Mouse (Mus musculus) hindbrain, embryonic 11.5 days (tissue): ENCODE data around the gene Megf11. TPM values are rescaled to one million over a fixed set of nuclear protein-coding genes. Genes with fewer than 3 reads are reported as not detected.

Source experiments
- ATAC-seq: fragments of 200-750 bp; cut with Nextera tagmentation; 2 replicates; pipeline ENCODE4 v1.8.0; 2017; ENCODE audit warnings: mild to moderate bottlenecking, moderate TSS enrichment, moderate library complexity; ENCODE audit not compliant: low FRiP score
- DNase-seq: peaks from one replicate; pipeline ENCODE4 v3.0.0-alpha.2; 2015; ENCODE audit warnings: low spot score
- H3K27ac ChIP-seq: fragments of 300-500 bp; sonication (generic); 2 replicates; pipeline ENCODE4 v1.5.1; 2014; ENCODE audit warnings: mild to moderate bottlenecking, low read depth, low read length
- H3K27me3 ChIP-seq: fragments of 300-500 bp; sonication (generic); 2 replicates; pipeline ENCODE4 v1.6.1; 2014; ENCODE audit warnings: mild to moderate bottlenecking, low read length, moderate library complexity, mixed read lengths; ENCODE audit not compliant: control insufficient read depth, insufficient read depth
- H3K36me3 ChIP-seq: fragments of 300-500 bp; sonication (generic); 2 replicates; pipeline ENCODE4 v1.6.1; 2014; ENCODE audit warnings: mild to moderate bottlenecking, low read length, moderate library complexity, mixed read lengths; ENCODE audit not compliant: control insufficient read depth, insufficient read depth
- H3K4me1 ChIP-seq: fragments of 300-500 bp; sonication (generic); replicated peaks from 2 replicates; pipeline ENCODE4 v1.6.1; 2014; ENCODE audit warnings: low read length, mixed read lengths; ENCODE audit not compliant: control insufficient read depth, insufficient read depth
- H3K4me2 ChIP-seq: fragments of 300-500 bp; sonication (generic); replicated peaks from 2 replicates; pipeline ENCODE4 v1.6.1; 2014; ENCODE audit warnings: mild to moderate bottlenecking, low read depth, low read length
- H3K4me3 ChIP-seq: fragments of 300-500 bp; sonication (generic); 2 replicates; pipeline ENCODE4 v1.5.1; 2014; ENCODE audit warnings: low read depth, low read length
- H3K9ac ChIP-seq: fragments of 300-500 bp; sonication (generic); 2 replicates; pipeline ENCODE4 v1.6.1; 2014; ENCODE audit warnings: low read depth, low read length
- H3K9me3 ChIP-seq: fragments of 300-500 bp; sonication (generic); 2 replicates; pipeline ENCODE4 v1.6.1; 2016; ENCODE audit warnings: low read length; ENCODE audit not compliant: control insufficient read depth
- WGBS: fragments of 180-500 bp; shearing (Covaris S2); extraction: QIAGEN DNeasy Blood & Tissue Kit; methylation state at CpG from one replicate; pipeline ENCODE4 v1.1.7; 2014; 5-methylcytosine and 5-hydroxymethylcytosine counted together
- polyA plus RNA-seq: library from polyadenylated mRNA; unstranded; fragments of >200 nt; fragmentation: Nextera tagmentation; extraction: Ambion mirVana; gene quantifications from 2 replicates; pipeline ENCODE4 v1.2.1, GENCODE M21; 2014

Gene Megf11
- polyA plus RNA-seq, 1 experiment from 2014 or later: 5.0 TPM

- H3K4me2 ChIP-seq: no peak overlapping the region
- no peak overlapping the region for H3K4me3 ChIP-seq
- peaks cover 11% of the 10 kb centered on the region for H3K4me1 ChIP-seq
- no peaks in the 10 kb centered on the region for H3K9me3 ChIP-seq
- no peak overlapping the region for H3K27ac ChIP-seq
- no peak for ATAC-seq
- no peak overlapping the region for H3K9ac ChIP-seq
- peaks cover 38% of the 10 kb centered on the region for H3K27me3 ChIP-seq
- WGBS: 50% methylated on average over 10 of the region's 10 CpGs
- H3K36me3 ChIP-seq: no peaks in the 10 kb centered on the region
- no peak for DNase-seq
Measured at GRCm38 (mm10) chr9:64383021-64383788, 2.2 kb upstream of the Megf11 start.

- Histone ChIP-seq H3K4me3 (peak overlapping the region; percentile 65), H3K4me2 (peak overlapping the region; percentile 100), H3K9me3 (no peaks in the 10 kb centered on the region), H3K27ac (no peak overlapping the region), H3K36me3 (no peaks in the 10 kb centered on the region), H3K27me3 (peaks cover 39% of the 10 kb centered on the region), H3K9ac (peak overlapping the region; percentile 69; the same call in 1 of the 2 replicates), H3K4me1 (peaks cover 11% of the 10 kb centered on the region)
- ATAC-seq: no peak
- peak; percentile 51 for DNase-seq
- 1% methylated on average over 45 of the region's 45 CpGs for WGBS
Measured at GRCm38 (mm10) chr9:64386466-64387211, 1.2 kb downstream of the Megf11 start.

GRCm38 (mm10) chr9:64389576-64390292 lies 4.3 kb downstream of the Megf11 start:
- no peak overlapping the region for H3K27ac ChIP-seq
- H3K4me2 ChIP-seq: no peak overlapping the region
- no peak for DNase-seq
- no peaks in the 10 kb centered on the region for H3K36me3 ChIP-seq
- WGBS: 73% methylated on average over 7 of the region's 7 CpGs
- H3K4me1 ChIP-seq: peaks cover 13% of the 10 kb centered on the region
- peaks cover 28% of the 10 kb centered on the region for H3K27me3 ChIP-seq
- H3K9ac ChIP-seq: no peak overlapping the region
- H3K4me3 ChIP-seq: no peak overlapping the region
- H3K9me3 ChIP-seq: no peaks in the 10 kb centered on the region
- ATAC-seq: no peak

- no peaks in the 10 kb centered on the region for H3K9me3 ChIP-seq
- H3K4me1 ChIP-seq: 0 out of 2 replicates have a peak, but pooled peaks cover 2% of the 10 kb centered on the region
- no peak overlapping the region for H3K27ac ChIP-seq
- no peak overlapping the region for H3K4me2 ChIP-seq
- WGBS: 50% methylated on average over 5 of the region's 5 CpGs
- H3K36me3 ChIP-seq: no peaks in the 10 kb centered on the region
- ATAC-seq (no peak), DNase-seq (peak; percentile 83)
- H3K9ac ChIP-seq: no peak overlapping the region
- no peaks in the 10 kb centered on the region for H3K27me3 ChIP-seq
- no peak overlapping the region for H3K4me3 ChIP-seq
Measured at GRCm38 (mm10) chr9:64393914-64394596, 8.6 kb downstream of the Megf11 start.

- Histone ChIP-seq H3K4me3 (no peak overlapping the region), H3K9ac (no peak overlapping the region), H3K27me3 (no peaks in the 10 kb centered on the region), H3K9me3 (no peaks in the 10 kb centered on the region), H3K4me2 (no peak overlapping the region), H3K4me1 (0 out of 2 replicates have a peak, but pooled peaks cover 2% of the 10 kb centered on the region), H3K36me3 (no peaks in the 10 kb centered on the region), H3K27ac (no peak overlapping the region)
- WGBS: 71% methylated on average over 7 of the region's 7 CpGs
- ATAC-seq (no peak), DNase-seq (no peak)
Measured at GRCm38 (mm10) chr9:64395238-64395920, 10.0 kb downstream of the Megf11 start.

GRCm38 (mm10) chr9:64397108-64397507 lies 11.7 kb downstream of the Megf11 start:
- Histone ChIP-seq H3K27me3 (no peaks in the 10 kb centered on the region), H3K36me3 (no peaks in the 10 kb centered on the region), H3K27ac (no peak overlapping the region), H3K4me1 (0 out of 2 replicates have a peak, but pooled peaks cover 2% of the 10 kb centered on the region), H3K9ac (no peak overlapping the region), H3K9me3 (no peaks in the 10 kb centered on the region), H3K4me3 (no peak overlapping the region), H3K4me2 (no peak overlapping the region)
- WGBS: 7% methylated on average over 1 of the region's 1 CpGs
- DNase-seq (peak; percentile 55), ATAC-seq (no peak)

- Histone ChIP-seq H3K4me2 (no peak overlapping the region), H3K9ac (no peak overlapping the region), H3K9me3 (no peaks in the 10 kb centered on the region), H3K4me1 (0 out of 2 replicates have a peak, but pooled peaks cover 2% of the 10 kb centered on the region), H3K27me3 (no peaks in the 10 kb centered on the region), H3K36me3 (no peaks in the 10 kb centered on the region), H3K27ac (no peak overlapping the region), H3K4me3 (no peak overlapping the region)
- 66% methylated on average over 8 of the region's 8 CpGs for WGBS
- no peak for ATAC-seq
- DNase-seq: no peak
Measured at GRCm38 (mm10) chr9:64399121-64399520, 13.7 kb downstream of the Megf11 start.

GRCm38 (mm10) chr9:64402141-64402540 lies 16.7 kb downstream of the Megf11 start:
- Histone ChIP-seq H3K9ac (no peak overlapping the region), H3K4me2 (no peak overlapping the region), H3K27ac (no peak overlapping the region), H3K27me3 (no peaks in the 10 kb centered on the region), H3K4me3 (no peak overlapping the region), H3K9me3 (no peaks in the 10 kb centered on the region), H3K4me1 (no peaks in the 10 kb centered on the region), H3K36me3 (no peaks in the 10 kb centered on the region)
- ATAC-seq (no peak), DNase-seq (no peak)
- 85% methylated on average over 8 of the region's 8 CpGs for WGBS
